8 mouse cellular contexts compared by ENCODE assay signal in the genomic region with DNA sequence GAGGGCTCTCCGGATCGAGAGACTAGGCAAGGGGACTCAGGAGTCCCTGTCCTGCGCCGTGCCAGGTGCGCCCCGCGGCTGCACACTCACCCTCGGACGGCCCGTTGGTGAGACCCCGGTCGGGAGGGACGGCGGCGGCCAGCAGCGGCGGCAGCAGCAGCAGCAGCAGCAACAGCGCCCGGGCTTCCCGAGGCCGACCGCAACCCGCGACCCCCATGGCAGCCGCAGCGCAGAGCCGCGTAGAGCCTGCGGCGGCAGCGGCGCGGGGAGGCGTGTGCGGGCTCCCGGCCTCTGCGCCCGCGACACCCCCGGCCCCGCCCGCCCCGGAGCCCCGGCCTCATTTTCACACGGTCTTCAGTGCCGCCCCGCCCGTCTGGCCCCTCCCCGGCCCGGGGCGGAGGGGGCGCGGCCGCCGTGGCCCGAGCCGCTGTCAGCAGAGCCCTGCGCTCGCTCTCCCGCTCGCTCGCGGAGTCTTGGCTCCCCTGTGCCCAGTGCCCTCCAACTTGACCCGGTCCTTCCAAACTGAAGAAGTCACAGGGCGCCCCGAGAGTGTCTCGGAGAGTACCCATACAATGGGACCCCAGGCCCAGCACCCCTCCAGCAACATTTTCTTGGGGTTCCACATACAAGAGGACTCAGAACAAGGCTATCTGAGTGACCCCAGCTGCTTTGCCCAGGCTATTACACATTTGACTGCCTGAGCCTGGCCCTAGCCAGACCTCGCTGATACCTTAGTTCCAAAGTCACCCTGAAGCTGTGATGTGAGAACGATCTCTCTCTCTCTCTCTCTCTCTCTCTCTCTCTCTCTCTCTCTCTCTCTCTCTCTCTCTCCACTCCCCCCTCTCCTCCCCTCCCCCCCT. TPM values are rescaled to one million over a fixed set of nuclear protein-coding genes. Genes with fewer than 3 reads are reported as not detected.
DNase-seq lines count a peak whose midpoint lies in the region; ATAC-seq and TF ChIP-seq lines count a peak whose summit lies in the region.

Gene Scube2 (minus strand): TSS at position 310 of the 860 bp plus-strand sequence.

- H3K4me1 ChIP-seq in heart, adult 2 months (ENCODE audit: control insufficient read depth, insufficient read depth, low read length), result peaks cover 2% of the 10 kb centered on the region
- peaks cover 7% of the 10 kb centered on the region; the same call in 1 of the 2 replicates for H3K4me1 ChIP-seq in kidney, embryonic 16.5 days (ENCODE audit: insufficient read depth, low read length)

- peaks cover 4% of the 10 kb centered on the region; the same call in 1 of the 2 replicates for H3K27me3 ChIP-seq in heart, adult 2 months (ENCODE audit: control insufficient read depth, insufficient read depth, low read length)
- H3K27me3 ChIP-seq in kidney, embryonic 16.5 days (ENCODE audit: insufficient read depth, low read length), result peaks cover 27% of the 10 kb centered on the region

- intact Hi-C loops in heart, adult 2 months (cut with DNase I), result no loop called here

- H3K4me3 ChIP-seq in heart, adult 2 months, result peak within 1 kb of the TSS; percentile 53
- peak within 1 kb of the TSS; percentile 62 for H3K4me3 ChIP-seq in kidney, embryonic 16.5 days (ENCODE audit: low read length)

- H3K9me3 ChIP-seq in kidney, embryonic 16.5 days (ENCODE audit: low read length), result no peaks in the 10 kb centered on the region

- TF ChIP-seq EP300 in heart, adult 2 months (IDR thresholded peaks at IDR 0.05; ENCODE audit: insufficient read depth, low read depth, low read length), result no peak

- H3K4me2 ChIP-seq in kidney, embryonic 16.5 days (replicated peaks; ENCODE audit: low read depth, low read length), result peak within 1 kb of the TSS; percentile 98

- peak; percentile 42 to 47 for DNase-seq in cerebellum, postnatal 10 days
- DNase-seq in cerebellum, adult 8-10 months, result no peak
- peak; percentile 58 for DNase-seq in adrenal gland, postnatal 10 days
- DNase-seq in heart, adult 2 months, result peak; percentile 35 to 58
- DNase-seq in urinary bladder, postnatal 14 days (ENCODE audit: low spot score), result peak; percentile 25

- peak within 1 kb of the TSS; percentile 73 for H3K9ac ChIP-seq in heart, adult 2 months (ENCODE audit: low read depth, low read length)
- H3K9ac ChIP-seq in kidney, embryonic 16.5 days (replicated peaks; ENCODE audit: low read length), result peak within 1 kb of the TSS; percentile 69

- no peaks in the 10 kb centered on the region for H3K79me2 ChIP-seq in heart, adult 2 months (replicated peaks; ENCODE audit: control insufficient read depth, insufficient read depth, low read length)

- H3K36me3 ChIP-seq in heart, adult 2 months (ENCODE audit: control insufficient read depth, insufficient read depth, low read length), result no peaks in the 10 kb centered on the region
- H3K36me3 ChIP-seq in kidney, embryonic 16.5 days (ENCODE audit: insufficient read depth, low read length), result no peaks in the 10 kb centered on the region

- TF ChIP-seq POLR2A in heart, adult 2 months (IDR thresholded peaks at IDR 0.05; ENCODE audit: insufficient read depth, low read depth, low read length), result no peak

- TF ChIP-seq CTCF in heart, adult 2 months (IDR thresholded peaks at IDR 0.05), result no peak

- peak; percentile 79 for ATAC-seq in kidney, embryonic 16.5 days (ENCODE audit: low FRiP score, low TSS enrichment)
- ATAC-seq in megakaryocyte progenitor cell, adult 5-6 weeks (replicated peaks; ENCODE audit: poor library complexity), result peak; percentile 46; the same call in 1 of the 2 replicates
- ATAC-seq in CD4-positive, CD25-positive, alpha-beta regulatory T cell, adult 4 months, result no peak

- WGBS in heart, adult 2 months, result 1% methylated on average over 68 of the region's 69 CpGs
- WGBS in kidney, embryonic 16.5 days, result 2% methylated on average over 46 of the region's 69 CpGs

- no peak within 1 kb of the TSS for H3K27ac ChIP-seq in heart, adult 2 months
- H3K27ac ChIP-seq in kidney, embryonic 16.5 days (ENCODE audit: low read length), result no peak within 1 kb of the TSS

RNA-seq across cellular contexts. Expression of gene Scube2, which starts in this region (rescaled TPM):
- 1 to 10 TPM in 1 of 2 experiments, under 1 TPM in 1; 0.69 to 1.1 TPM for total RNA-seq in adrenal gland, postnatal 10 days (2021)
- total RNA-seq in heart, adult 2 months (2021), result 10 to 100 TPM; 21.0 to 22.1 TPM
- polyA plus RNA-seq in heart, adult 2 months (2012; rRNA removed), result 14.1 and 26.0 TPM in 2 replicates
- polyA plus RNA-seq in kidney, embryonic 16.5 days (2015; fragmentation: Nextera tagmentation; extraction: Ambion mirVana), result 1.7 and 1.8 TPM in 2 replicates
- not detected in 2 replicates for total RNA-seq in megakaryocyte progenitor cell, adult 5-6 weeks (2015)
- 0.07 TPM in 1 of 2 replicates, not detected in the other for total RNA-seq in megakaryocyte progenitor cell, adult 5-6 weeks (2017)
- not detected for polyA plus RNA-seq in CD4-positive, CD25-positive, alpha-beta regulatory T cell, adult 4 months (2017; shearing (Covaris generic))

Comparison
In these comparisons a context has a peak if more than half of its experiments do, and no peak if none do; other contexts are left out.
1. RNA of gene Scube2 (total RNA-seq): 21.0 to 22.1 TPM in heart, adult 2 months; 0.69 to 1.1 TPM in adrenal gland, postnatal 10 days and 0.07 TPM in megakaryocyte progenitor cell, adult 5-6 weeks; every median in the first group is over 10 times any median in the second.
2. Peak in ATAC-seq in megakaryocyte progenitor cell, adult 5-6 weeks; RNA of the gene not detected or under 1 TPM.